Mouse (Mus musculus): ENCODE results near the gene Gbp8. TPM values are rescaled to one million over a fixed set of nuclear protein-coding genes. Genes with fewer than 3 reads are reported as not detected.
"Not testable (repeated sequence)": the region's sequence is repeated elsewhere in the genome, so short reads cannot be mapped to it uniquely, and the experiment has no call there.

Gene Gbp8
- polyA plus RNA-seq, 1 experiment from 2014 or later: 0.33 TPM

- Histone ChIP-seq H3K27ac (no peak overlapping the region), H3K27me3 (ENCODE audit: insufficient read depth, poor library complexity, severe bottlenecking) (no peaks in the 10 kb centered on the region), H3K4me1 (replicated peaks) (peaks cover 5% of the 10 kb centered on the region), H3K9me3 (no peaks in the 10 kb centered on the region), H3K36me3 (no peaks in the 10 kb centered on the region), H3K4me3 (no peak overlapping the region)
- DNase-seq (ENCODE audit: low spot score): no peak
- WGBS: 91% methylated on average over 5 of the region's 5 CpGs
Measured at GRCm38 (mm10) chr5:105113656-105114055, 25.7 kb downstream of the Gbp8 start.

- DNase-seq (ENCODE audit: low spot score): peak; percentile 24
- H3K4me3 ChIP-seq: not testable (repeated sequence)
Measured at GRCm38 (mm10) chr5:105110271-105110852, 29.0 kb downstream of the Gbp8 start.

GRCm38 (mm10) chr5:105109775-105110174 lies 29.6 kb downstream of the Gbp8 start:
- H3K4me1 ChIP-seq (replicated peaks); H3K36me3 ChIP-seq; H3K9me3 ChIP-seq; H3K27me3 ChIP-seq (ENCODE audit: insufficient read depth, poor library complexity, severe bottlenecking); H3K4me3 ChIP-seq: not testable (repeated sequence)
- 29% methylated on average over 1 of the region's 1 CpGs for WGBS
- peak; percentile 9 for DNase-seq (ENCODE audit: low spot score)
- peak overlapping the region; percentile 53; the same call in 1 of the 2 replicates for H3K27ac ChIP-seq

More at GRCm38 (mm10) chr5:105110271-105110852, 29.0 kb downstream of the Gbp8 start:
- WGBS: 16% methylated on average over 4 of the region's 4 CpGs
- not testable (repeated sequence) for H3K4me1 ChIP-seq (replicated peaks); H3K9me3 ChIP-seq; H3K27me3 ChIP-seq (ENCODE audit: insufficient read depth, poor library complexity, severe bottlenecking); H3K36me3 ChIP-seq
- peak overlapping the region; percentile 29; the same call in 1 of the 2 replicates for H3K27ac ChIP-seq

DNA sequence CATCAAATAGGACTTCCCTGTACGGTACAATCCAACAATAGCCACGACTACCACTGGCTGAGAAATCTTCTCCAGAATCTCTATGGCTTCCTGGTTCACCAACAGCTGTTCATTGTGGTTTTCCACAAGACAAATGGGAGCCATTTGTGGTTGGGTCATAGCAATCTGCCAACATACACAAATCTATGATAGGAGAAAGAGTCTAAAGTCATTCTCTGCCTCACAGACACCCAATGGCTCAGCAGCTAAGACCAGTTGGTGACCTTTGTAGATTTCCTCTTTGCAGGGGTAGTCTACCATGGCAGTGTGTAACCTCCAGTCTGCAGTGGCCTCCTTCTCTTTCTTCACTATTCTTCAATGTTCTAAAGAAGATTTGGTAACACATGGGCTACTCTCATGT lies 33.7 kb downstream of the Gbp8 start:
- not testable (repeated sequence) for DNase-seq (ENCODE audit: low spot score); H3K4me1 ChIP-seq (replicated peaks); H3K4me3 ChIP-seq; H3K27me3 ChIP-seq (ENCODE audit: insufficient read depth, poor library complexity, severe bottlenecking); H3K27ac ChIP-seq; H3K36me3 ChIP-seq; H3K9me3 ChIP-seq
- 79% methylated on average over 2 of the region's 2 CpGs for WGBS

DNA sequence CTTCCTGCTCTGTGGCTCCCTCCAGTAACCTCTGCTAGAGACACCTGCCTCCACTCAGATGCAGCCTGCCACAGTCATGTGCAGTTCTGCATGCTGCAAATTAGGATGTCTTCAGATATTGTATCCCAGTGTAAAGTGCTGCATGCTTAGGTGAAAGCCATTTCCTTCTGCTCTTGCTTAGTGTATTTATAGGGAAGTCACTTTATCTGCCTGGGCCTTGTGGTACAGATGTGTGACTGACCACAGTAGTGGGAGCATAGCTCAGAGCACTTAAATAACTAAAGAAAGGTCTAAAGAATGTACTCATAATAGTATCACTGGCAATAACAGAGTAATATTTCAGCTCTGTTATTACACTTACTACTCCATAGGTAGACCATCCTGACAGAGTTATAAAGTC lies 57.4 kb downstream of the Gbp8 start:
- Histone ChIP-seq H3K4me3 (no peak overlapping the region), H3K27me3 (ENCODE audit: insufficient read depth, poor library complexity, severe bottlenecking) (no peaks in the 10 kb centered on the region), H3K9me3 (peaks cover 7% of the 10 kb centered on the region), H3K36me3 (no peaks in the 10 kb centered on the region), H3K27ac (no peak overlapping the region), H3K4me1 (replicated peaks) (no peaks in the 10 kb centered on the region)
- DNase-seq (ENCODE audit: low spot score): no peak

DNA sequence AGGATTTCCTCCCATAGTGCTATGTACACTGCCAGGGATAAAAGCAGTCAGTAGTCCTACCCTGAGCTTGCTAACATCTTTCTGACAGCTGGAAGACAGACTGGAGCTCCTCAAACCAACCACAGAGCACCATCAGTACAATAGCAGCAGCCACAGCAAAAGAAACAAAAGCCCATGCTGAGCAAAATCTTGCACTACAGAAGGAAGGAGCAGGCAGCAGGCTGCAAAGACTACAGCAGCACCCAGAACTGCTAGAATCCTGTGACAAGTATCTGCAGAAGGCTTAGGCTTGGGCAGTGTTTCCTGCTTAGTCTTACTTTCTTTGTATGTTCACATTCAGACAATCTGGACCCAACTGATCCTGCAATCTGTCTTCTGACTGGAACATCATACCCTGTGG lies 71.0 kb downstream of the Gbp8 start:
- DNase-seq (ENCODE audit: low spot score); H3K4me1 ChIP-seq (replicated peaks); H3K4me3 ChIP-seq; H3K27me3 ChIP-seq (ENCODE audit: insufficient read depth, poor library complexity, severe bottlenecking); H3K27ac ChIP-seq; H3K36me3 ChIP-seq; H3K9me3 ChIP-seq: not testable (repeated sequence)

GRCm38 (mm10) chr5:105064443-105064842 lies 74.9 kb downstream of the Gbp8 start:
- H3K9me3 ChIP-seq; H3K4me1 ChIP-seq (replicated peaks); H3K27me3 ChIP-seq (ENCODE audit: insufficient read depth, poor library complexity, severe bottlenecking); DNase-seq (ENCODE audit: low spot score); H3K36me3 ChIP-seq; H3K4me3 ChIP-seq; H3K27ac ChIP-seq: not testable (repeated sequence)
- WGBS: 73% methylated on average over 2 of the region's 2 CpGs

GRCm38 (mm10) chr5:105063321-105063720 lies 76.0 kb downstream of the Gbp8 start:
- 60% methylated on average over 1 of the region's 1 CpGs for WGBS
- no peak for DNase-seq (ENCODE audit: low spot score)
- H3K9me3 ChIP-seq: no peaks in the 10 kb centered on the region
- no peaks in the 10 kb centered on the region for H3K36me3 ChIP-seq
- H3K4me3 ChIP-seq: no peak overlapping the region
- H3K27me3 ChIP-seq (ENCODE audit: insufficient read depth, poor library complexity, severe bottlenecking): no peaks in the 10 kb centered on the region
- H3K27ac ChIP-seq: no peak overlapping the region
- no peaks in the 10 kb centered on the region for H3K4me1 ChIP-seq (replicated peaks)

- not testable (repeated sequence) for H3K4me3 ChIP-seq; DNase-seq (ENCODE audit: low spot score); H3K27me3 ChIP-seq (ENCODE audit: insufficient read depth, poor library complexity, severe bottlenecking); H3K27ac ChIP-seq; H3K9me3 ChIP-seq; H3K36me3 ChIP-seq; H3K4me1 ChIP-seq (replicated peaks)
- 74% methylated on average over 2 of the region's 2 CpGs for WGBS
Measured at GRCm38 (mm10) chr5:105062403-105062802, 76.9 kb downstream of the Gbp8 start.

GRCm38 (mm10) chr5:105060224-105060623 lies 79.1 kb downstream of the Gbp8 start:
- no peaks in the 10 kb centered on the region for H3K36me3 ChIP-seq
- WGBS: 98% methylated on average over 2 of the region's 2 CpGs
- H3K27me3 ChIP-seq (ENCODE audit: insufficient read depth, poor library complexity, severe bottlenecking): no peaks in the 10 kb centered on the region
- no peaks in the 10 kb centered on the region for H3K4me1 ChIP-seq (replicated peaks)
- no peak for DNase-seq (ENCODE audit: low spot score)
- no peak overlapping the region for H3K27ac ChIP-seq
- H3K9me3 ChIP-seq: no peaks in the 10 kb centered on the region
- no peak overlapping the region for H3K4me3 ChIP-seq

DNA sequence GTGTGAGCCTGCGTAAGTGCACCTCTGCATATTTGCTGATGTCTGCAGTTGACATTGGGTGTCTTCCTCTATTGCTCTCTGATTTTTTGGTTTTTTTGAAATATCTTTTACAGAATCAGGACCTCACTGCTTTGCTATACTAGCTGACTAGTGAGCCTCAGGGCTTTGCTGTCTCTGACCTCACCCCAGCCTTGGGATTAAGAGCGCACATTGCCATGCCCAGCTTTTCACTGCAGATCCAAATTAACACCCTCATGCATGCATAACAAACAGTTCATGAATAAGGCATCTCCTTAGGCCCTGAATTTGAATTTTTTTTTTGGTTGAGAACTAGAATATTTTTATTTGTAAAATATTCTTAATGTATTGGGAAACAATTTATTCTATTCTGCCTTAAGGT lies 84.1 kb downstream of the Gbp8 start:
- H3K4me3 ChIP-seq: no peak overlapping the region
- no peaks in the 10 kb centered on the region for H3K27me3 ChIP-seq (ENCODE audit: insufficient read depth, poor library complexity, severe bottlenecking)
- H3K27ac ChIP-seq: no peak overlapping the region
- no peak for DNase-seq (ENCODE audit: low spot score)
- H3K4me1 ChIP-seq (replicated peaks): no peaks in the 10 kb centered on the region
- 91% methylated on average over 2 of the region's 2 CpGs for WGBS
- no peaks in the 10 kb centered on the region for H3K9me3 ChIP-seq
- no peaks in the 10 kb centered on the region for H3K36me3 ChIP-seq

GRCm38 (mm10) chr5:105053471-105054169 lies 85.7 kb downstream of the Gbp8 start:
- not testable (repeated sequence) for DNase-seq (ENCODE audit: low spot score); H3K4me3 ChIP-seq; H3K36me3 ChIP-seq; H3K27me3 ChIP-seq (ENCODE audit: insufficient read depth, poor library complexity, severe bottlenecking); H3K9me3 ChIP-seq; H3K27ac ChIP-seq; H3K4me1 ChIP-seq (replicated peaks)
- WGBS: 86% methylated on average over 1 of the region's 1 CpGs

DNA sequence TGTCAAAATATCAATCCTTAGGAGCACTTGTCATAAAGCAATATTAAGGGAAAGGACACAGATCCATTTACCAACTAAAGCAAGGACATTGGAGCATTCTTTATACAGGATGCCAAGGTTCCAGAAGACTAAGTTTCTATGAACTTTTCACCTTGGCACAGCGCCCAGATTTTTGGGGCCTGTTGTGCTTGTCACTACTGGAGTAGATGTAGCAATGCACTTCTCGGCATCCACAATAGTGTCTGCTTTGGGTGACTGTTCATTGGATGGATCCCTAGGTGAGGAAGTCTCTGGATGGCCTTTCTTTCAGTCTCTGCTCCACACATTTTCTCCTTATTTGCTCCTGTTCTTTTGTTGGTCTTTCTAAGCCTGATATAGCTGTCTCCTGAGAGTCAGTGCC lies 107.0 kb downstream of the Gbp8 start:
- no peaks in the 10 kb centered on the region for H3K36me3 ChIP-seq
- no peak overlapping the region for H3K4me3 ChIP-seq
- no peak for DNase-seq (ENCODE audit: low spot score)
- no peaks in the 10 kb centered on the region for H3K4me1 ChIP-seq (replicated peaks)
- 83% methylated on average over 2 of the region's 2 CpGs for WGBS
- no peaks in the 10 kb centered on the region for H3K27me3 ChIP-seq (ENCODE audit: insufficient read depth, poor library complexity, severe bottlenecking)
- no peaks in the 10 kb centered on the region for H3K9me3 ChIP-seq
- no peak overlapping the region for H3K27ac ChIP-seq

GRCm38 (mm10) chr5:105012551-105012950 lies 126.8 kb downstream of the Gbp8 start:
- Histone ChIP-seq H3K27ac (no peak overlapping the region), H3K9me3 (peaks cover 5% of the 10 kb centered on the region), H3K4me3 (no peak overlapping the region), H3K36me3 (no peaks in the 10 kb centered on the region), H3K27me3 (ENCODE audit: insufficient read depth, poor library complexity, severe bottlenecking) (no peaks in the 10 kb centered on the region), H3K4me1 (replicated peaks) (no peaks in the 10 kb centered on the region)
- DNase-seq (ENCODE audit: low spot score): no peak
- WGBS: 90% methylated on average over 1 of the region's 1 CpGs

Measured in hindbrain, embryonic 10.5 days (tissue).